Mouse (Mus musculus) cerebellum, adult 2 months (tissue): ENCODE measurements around the gene Inpp4b. TPM values are rescaled to one million over a fixed set of nuclear protein-coding genes. Genes with fewer than 3 reads are reported as not detected.
"Not testable (repeated sequence)": the region's sequence is repeated elsewhere in the genome, so short reads cannot be mapped to it uniquely, and the experiment has no call there.

ENCODE experiments used
- DNase-seq, 2 experiments: peaks; one replicate each; pipeline ENCODE4 v3.0.0; 2021
- H3K27ac ChIP-seq: fragments of 200-500 bp; 2 replicates; pipeline ENCODE4 v1.5.1; 2012; ENCODE audit warnings: low read length, control low read depth, inconsistent platforms; ENCODE audit not compliant: insufficient read depth
- H3K27me3 ChIP-seq: fragments of 200-500 bp; 2 replicates; pipeline ENCODE4 v1.6.1; 2012; ENCODE audit warnings: inconsistent platforms, mild to moderate bottlenecking, low read length, moderate library complexity; ENCODE audit not compliant: control insufficient read depth, insufficient read depth
- H3K4me1 ChIP-seq: fragments of 200-500 bp; 2 replicates; pipeline ENCODE4 v1.6.1; 2011; ENCODE audit warnings: low read length; ENCODE audit not compliant: control insufficient read depth, insufficient read depth
- H3K4me3 ChIP-seq: fragments of 200-500 bp; replicated peaks from 2 replicates; pipeline ENCODE3; 2011; ENCODE audit warnings: mild to moderate bottlenecking, low read depth, low read length, control low read depth; ENCODE audit not compliant: insufficient read depth
- CTCF ChIP-seq: fragments of 200-500 bp; IDR thresholded peaks from 2 replicates; pipeline ENCODE4 v1.5.1; 2011; ENCODE audit warnings: low read depth, mild to moderate bottlenecking, control low read depth, low read length, moderate library complexity, borderline replicate concordance; ENCODE audit not compliant: insufficient read depth
- POLR2A ChIP-seq: fragments of 200-500 bp; IDR thresholded peaks from 2 replicates; pipeline ENCODE4 v1.6.1; 2011; ENCODE audit warnings: low read length, control low read depth, borderline replicate concordance; ENCODE audit not compliant: insufficient read depth
- whole genome bisulfite sequencing: fragments of 180-500 bp; shearing (Covaris S2); methylation state at CpG from one replicate; pipeline ENCODE4 v1.1.7; 2018; 5-methylcytosine and 5-hydroxymethylcytosine counted together
- polyA plus RNA-seq: library from polyadenylated mRNA; depleted of rRNA; stranded (reverse); fragments of >200 nt; gene quantifications from 2 replicates; pipeline ENCODE4 v1.2.3, GENCODE M21; 2012

Gene Inpp4b
- polyA plus RNA-seq, 1 experiment = 11.8 TPM

GRCm38 (mm10) chr8:81996239-81996638, 653.9 kb downstream of the Inpp4b start:
- no peaks in the 10 kb centered on the region for H3K27me3 ChIP-seq
- WGBS = 89% methylated on average over 3 of the region's 3 CpGs
- no peak overlapping the region for H3K27ac ChIP-seq
- TF ChIP-seq POLR2A (no peak), CTCF (no peak)
- DNase-seq = no peak
- H3K4me3 ChIP-seq = no peak overlapping the region
- no peaks in the 10 kb centered on the region for H3K4me1 ChIP-seq

- H3K27ac ChIP-seq = no peak overlapping the region
- 36% methylated on average over 1 of the region's 1 CpGs for WGBS
- TF ChIP-seq POLR2A (no peak), CTCF (no peak)
- H3K4me3 ChIP-seq = no peak overlapping the region
- DNase-seq = peak in 1 of 2 experiments; percentile 65
- no peaks in the 10 kb centered on the region for H3K27me3 ChIP-seq
- no peaks in the 10 kb centered on the region for H3K4me1 ChIP-seq
Observed at GRCm38 (mm10) chr8:81996823-81997222, 654.5 kb downstream of the Inpp4b start.

- H3K4me3 ChIP-seq = no peak overlapping the region
- TF ChIP-seq CTCF = no peak
- no peak for TF ChIP-seq POLR2A
- no peaks in the 10 kb centered on the region for H3K4me1 ChIP-seq
- no peak for DNase-seq
- WGBS = 89% methylated on average over 4 of the region's 4 CpGs
- H3K27me3 ChIP-seq = no peaks in the 10 kb centered on the region
- no peak overlapping the region for H3K27ac ChIP-seq
Observed at GRCm38 (mm10) chr8:82004158-82004557, 661.8 kb downstream of the Inpp4b start.

GRCm38 (mm10) chr8:82005466-82005865, 663.1 kb downstream of the Inpp4b start:
- H3K4me3 ChIP-seq = no peak overlapping the region
- WGBS = 44% methylated on average over 2 of the region's 2 CpGs
- DNase-seq = no peak
- H3K27me3 ChIP-seq = no peaks in the 10 kb centered on the region
- TF ChIP-seq POLR2A = no peak
- no peaks in the 10 kb centered on the region for H3K4me1 ChIP-seq
- H3K27ac ChIP-seq = no peak overlapping the region

GRCm38 (mm10) chr8:82017792-82018191, 675.4 kb downstream of the Inpp4b start:
- H3K27ac ChIP-seq = no peak overlapping the region

GRCm38 (mm10) chr8:82027401-82027800, 685.0 kb downstream of the Inpp4b start:
- 29% methylated on average over 3 of the region's 3 CpGs for WGBS
- TF ChIP-seq POLR2A = no peak
- TF ChIP-seq CTCF = no peak
- Histone ChIP-seq H3K27me3 (no peaks in the 10 kb centered on the region), H3K27ac (no peak overlapping the region; the same call in 1 of the 2 replicates), H3K4me1 (peaks cover 8% of the 10 kb centered on the region; the same call in 1 of the 2 replicates), H3K4me3 (no peak overlapping the region)
- peak; percentile 31 to 43 for DNase-seq

More at GRCm38 (mm10) chr8:82017792-82018191, 675.4 kb downstream of the Inpp4b start:
- Histone ChIP-seq H3K27me3 (no peaks in the 10 kb centered on the region), H3K4me3 (no peak overlapping the region), H3K4me1 (no peaks in the 10 kb centered on the region)
- no peak for TF ChIP-seq POLR2A
- TF ChIP-seq CTCF = no peak
- DNase-seq = no peak
- 79% methylated on average over 5 of the region's 5 CpGs for WGBS

GRCm38 (mm10) chr8:82028896-82029295, 686.5 kb downstream of the Inpp4b start:
- WGBS = 31% methylated on average over 1 of the region's 1 CpGs
- no peak for TF ChIP-seq POLR2A
- TF ChIP-seq CTCF = peak; percentile 24; the same call in 1 of the 2 replicates
- Histone ChIP-seq H3K4me3 (no peak overlapping the region), H3K27ac (no peak overlapping the region), H3K27me3 (no peaks in the 10 kb centered on the region), H3K4me1 (peaks cover 8% of the 10 kb centered on the region; the same call in 1 of the 2 replicates)
- peak; percentile 20 to 29 for DNase-seq

GRCm38 (mm10) chr8:82032035-82032434, 689.7 kb downstream of the Inpp4b start:
- not testable (repeated sequence) for H3K27me3 ChIP-seq, H3K27ac ChIP-seq, H3K4me3 ChIP-seq, DNase-seq, H3K4me1 ChIP-seq
- peak; percentile 4; the same call in 1 of the 2 replicates for TF ChIP-seq CTCF
